Mouse (Mus musculus) C2C12 (cell line): ENCODE results near the gene Gpr21. TPM values are rescaled to one million over a fixed set of nuclear protein-coding genes. Genes with fewer than 3 reads are reported as not detected.

ENCODE experiments used
- H3K27me3 ChIP-seq: one replicate; pipeline ENCODE4 v1.6.1; 2011; ENCODE audit not compliant: control insufficient read depth, insufficient read depth, insufficient read length
- H3K36me3 ChIP-seq: one replicate; pipeline ENCODE4 v1.6.1; 2011; ENCODE audit not compliant: control insufficient read depth, insufficient read depth
- H3K4me3 ChIP-seq: one replicate; pipeline ENCODE4 v1.5.1; 2011; ENCODE audit warnings: mild to moderate bottlenecking, control low read depth; ENCODE audit not compliant: poor library complexity, insufficient read depth, severe bottlenecking
- H3K79me2 ChIP-seq: one replicate; pipeline ENCODE4 v1.6.1; 2011; ENCODE audit not compliant: control insufficient read depth, insufficient read depth
- H3K79me3 ChIP-seq: one replicate; pipeline ENCODE4 v1.6.1; 2011; ENCODE audit warnings: low read depth, control low read depth
- H3ac ChIP-seq: one replicate; pipeline ENCODE3; 2011; ENCODE audit warnings: low read depth; ENCODE audit not compliant: control insufficient read depth, insufficient read length
- CEBPB ChIP-seq: IDR thresholded peaks from one replicate; pipeline ENCODE4 v1.6.1; 2011; ENCODE audit warnings: low read depth, mild to moderate bottlenecking, control low read depth, moderate library complexity
- CTCF ChIP-seq: IDR thresholded peaks from one replicate; pipeline ENCODE4 v1.5.1; 2011; ENCODE audit not compliant: control insufficient read depth, insufficient read depth, insufficient read length
- FOSL1 ChIP-seq: IDR thresholded peaks from one replicate; pipeline ENCODE4 v1.8.0; 2011; ENCODE audit warnings: mild to moderate bottlenecking, low read length; ENCODE audit not compliant: poor library complexity, insufficient read depth, severe bottlenecking
- MAX ChIP-seq: IDR thresholded peaks from one replicate; pipeline ENCODE4 v1.6.1; 2011; ENCODE audit warnings: mild to moderate bottlenecking, control low read depth
- MYOD1 ChIP-seq: IDR thresholded peaks from one replicate; pipeline ENCODE4 v1.6.1; 2011; ENCODE audit warnings: low read depth; ENCODE audit not compliant: control insufficient read depth, insufficient read length
- MYOG ChIP-seq: IDR thresholded peaks from one replicate; pipeline ENCODE4 v1.6.1; 2011; ENCODE audit not compliant: control insufficient read depth, insufficient read length; ENCODE audit errors: extremely low read depth
- USF1 ChIP-seq: IDR thresholded peaks from one replicate; pipeline ENCODE4 v1.6.1; 2011; ENCODE audit warnings: low read depth, mild to moderate bottlenecking, control low read depth, moderate library complexity
- polyA plus RNA-seq: library from polyadenylated mRNA; unstranded; fragments of >200 nt; fragmentation: generic; extraction: Trizol; gene quantifications from one replicate; pipeline ENCODE4 v1.2.1, GENCODE M21; 2012; ENCODE audit warnings: missing spikeins

Gpr21 gene
- polyA plus RNA-seq, 1 experiment = 0.02 TPM

- TF ChIP-seq MAX (no peak), FOSL1 (no peak), MYOD1 (no peak), CEBPB (no peak), MYOG (no peak), USF1 (no peak), CTCF (no peak)
- Histone ChIP-seq H3K79me2 (no peaks in the 10 kb centered on the region), H3K79me3 (no peaks in the 10 kb centered on the region), H3ac (no peak overlapping the region), H3K4me3 (no peak overlapping the region), H3K27me3 (no peaks in the 10 kb centered on the region), H3K36me3 (peaks cover 76% of the 10 kb centered on the region)
Observed at GRCm38 (mm10) chr2:37565579-37565978, 49.4 kb downstream of the Gpr21 start.

- H3K79me2 ChIP-seq = no peaks in the 10 kb centered on the region
- TF ChIP-seq USF1 = no peak
- no peak for TF ChIP-seq FOSL1
- TF ChIP-seq MAX = no peak
- H3K4me3 ChIP-seq = no peak overlapping the region
- no peaks in the 10 kb centered on the region for H3K79me3 ChIP-seq
- H3K36me3 ChIP-seq = peaks cover 71% of the 10 kb centered on the region
- H3ac ChIP-seq = no peak overlapping the region
- no peaks in the 10 kb centered on the region for H3K27me3 ChIP-seq
Observed at GRCm38 (mm10) chr2:37566035-37566434, 49.9 kb downstream of the Gpr21 start.

- Histone ChIP-seq H3K36me3 (peaks cover 33% of the 10 kb centered on the region), H3K79me3 (no peaks in the 10 kb centered on the region), H3K79me2 (no peaks in the 10 kb centered on the region), H3ac (no peak overlapping the region), H3K4me3 (no peak overlapping the region), H3K27me3 (no peaks in the 10 kb centered on the region)
- TF ChIP-seq MYOG (no peak), USF1 (no peak), CTCF (no peak), FOSL1 (no peak), CEBPB (no peak), MYOD1 (no peak), MAX (no peak)
Observed at GRCm38 (mm10) chr2:37569888-37570287, 53.8 kb downstream of the Gpr21 start.

Other genes starting within 250 kb of the Gpr21 start
- gene Olfr368, start 189.8 kb upstream of the Gpr21 start, polyA plus RNA-seq = not detected
- gene Pdcl, start 157.0 kb upstream of the Gpr21 start, polyA plus RNA-seq = 9.2 TPM
- gene Rc3h2, start 93.4 kb upstream of the Gpr21 start, polyA plus RNA-seq = 4.2 TPM
- 0.98 TPM for gene Zbtb26, start 73.2 kb upstream of the Gpr21 start, polyA plus RNA-seq
- 2.5 TPM for gene Zbtb6, start 73.2 kb upstream of the Gpr21 start, polyA plus RNA-seq
- 9.5 TPM for gene Rabgap1, start 73.1 kb upstream of the Gpr21 start, polyA plus RNA-seq
- gene Strbp, start 187.5 kb downstream of the Gpr21 start, polyA plus RNA-seq = 1.8 TPM